Mouse (Mus musculus): ENCODE data around the gene Lin7a.

Lin7a gene

DNA sequence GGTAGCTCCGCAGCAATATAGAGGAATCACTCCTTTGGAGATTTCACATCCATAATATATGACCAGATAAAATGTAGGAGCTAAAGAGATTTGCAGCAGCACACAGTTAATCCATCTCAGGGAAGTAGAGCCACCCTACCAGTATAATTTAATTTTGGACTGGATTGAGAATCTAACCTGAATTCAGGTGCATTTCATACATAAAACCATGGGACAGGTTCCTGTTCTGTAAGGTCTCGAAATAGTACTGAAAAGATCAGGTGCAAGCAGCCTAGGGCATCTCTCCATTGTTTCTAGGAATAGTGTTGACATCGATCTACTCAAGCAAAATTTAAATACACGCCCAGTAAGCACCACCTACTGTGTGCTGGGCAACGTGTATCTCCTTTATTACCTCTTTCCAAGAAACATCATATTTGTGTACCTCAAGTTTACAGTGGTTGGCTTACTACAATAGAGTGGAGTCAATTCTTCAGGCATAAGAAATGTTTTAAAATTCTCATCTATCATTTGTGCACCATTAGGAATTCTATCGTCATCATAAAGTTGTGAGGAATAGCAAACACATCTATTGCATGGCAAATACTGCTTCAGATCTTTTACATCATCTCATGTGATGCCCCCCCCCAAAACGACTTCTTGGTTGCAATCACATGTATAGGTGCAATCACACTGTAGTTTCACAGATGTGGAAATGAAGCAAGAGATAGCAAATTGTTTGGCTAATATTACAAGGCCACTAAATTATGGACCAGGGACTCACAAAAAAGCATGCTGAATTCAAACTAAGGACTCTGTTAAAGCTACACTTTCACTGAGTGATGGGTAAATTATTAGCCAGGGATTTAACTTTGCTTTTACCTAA, 20.9 kb upstream of the Lin7a start:
- no peak for DNase-seq (ENCODE audit: extremely low read depth, insufficient read length, low spot score)

DNA sequence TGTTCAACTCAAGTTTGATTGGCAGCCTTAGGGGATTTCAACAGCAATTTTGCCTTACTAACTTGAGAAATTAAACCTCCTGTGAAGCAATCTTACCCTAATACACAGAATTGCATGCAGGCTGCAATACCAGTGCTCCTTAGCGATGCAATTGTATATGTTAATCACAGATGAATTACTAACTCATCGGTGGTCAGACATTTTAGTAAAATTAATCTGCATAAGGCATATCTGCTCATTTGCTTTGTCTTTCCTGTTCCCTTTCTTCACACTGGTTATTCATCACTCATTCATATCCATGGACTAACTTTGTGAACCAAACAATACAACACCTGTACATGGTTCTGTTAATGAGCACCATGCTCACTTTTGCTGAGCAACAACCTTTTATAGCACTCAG, 20.2 kb upstream of the Lin7a start:
- DNase-seq (ENCODE audit: extremely low read depth, insufficient read length, low spot score), result no peak

DNA sequence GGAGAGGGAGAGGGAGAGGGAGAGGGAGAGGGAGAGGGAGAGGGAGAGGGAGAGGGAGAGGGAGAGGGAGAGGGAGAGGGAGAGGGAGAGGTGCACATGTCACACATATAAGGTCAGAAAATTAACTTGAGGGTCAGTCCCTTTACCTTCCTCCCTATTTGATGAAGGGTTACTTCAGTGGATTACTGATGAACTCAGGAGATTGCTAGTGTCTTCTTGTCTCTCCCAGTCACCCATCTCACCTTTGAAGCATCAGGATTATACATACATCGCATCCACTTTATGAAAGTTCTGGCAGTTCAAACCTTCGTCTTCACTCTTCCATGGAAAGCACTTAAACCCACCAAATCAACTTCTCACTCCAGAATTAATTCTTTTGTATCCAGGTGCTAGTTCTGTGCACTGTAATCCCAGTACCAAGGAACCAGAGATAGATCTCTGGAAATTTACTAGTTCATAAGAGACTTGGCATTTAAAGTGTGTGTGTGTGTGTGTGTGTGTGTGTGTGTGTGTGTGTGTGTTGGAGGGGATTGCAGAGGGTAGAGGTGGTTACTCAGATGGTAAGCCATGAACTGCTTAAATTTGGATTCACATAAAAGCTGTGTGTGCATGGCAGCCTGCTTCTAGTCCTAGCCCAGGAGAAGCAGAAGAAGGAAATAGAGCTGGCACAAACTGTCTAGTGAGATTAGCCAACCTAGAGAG, 19.5 kb upstream of the Lin7a start:
- no peak for DNase-seq (ENCODE audit: extremely low read depth, insufficient read length, low spot score)

DNA sequence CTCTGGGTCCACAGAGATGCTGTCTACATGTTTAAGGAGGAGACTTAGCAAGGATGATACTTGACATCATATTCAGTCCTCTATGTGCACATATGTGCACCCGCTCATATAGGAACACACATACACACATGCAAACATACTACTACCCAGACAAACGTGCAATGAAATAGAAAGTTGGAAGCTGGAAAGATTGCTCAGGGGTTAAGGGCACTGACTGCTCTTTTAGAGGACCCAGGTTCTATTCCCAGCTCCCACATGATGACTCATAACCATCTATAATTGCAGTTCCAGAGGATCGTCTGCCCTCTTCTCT, 19.0 kb upstream of the Lin7a start:
- DNase-seq (ENCODE audit: extremely low read depth, insufficient read length, low spot score), result no peak

- no peak for DNase-seq (ENCODE audit: extremely low read depth, insufficient read length, low spot score)
These were observed 18.1 kb upstream of the Lin7a start for GRCm38 (mm10) chr10:107253191-107253965.

GRCm38 (mm10) chr10:107254656-107255055, 16.8 kb upstream of the Lin7a start:
- no peak for DNase-seq (ENCODE audit: extremely low read depth, insufficient read length, low spot score)

DNA sequence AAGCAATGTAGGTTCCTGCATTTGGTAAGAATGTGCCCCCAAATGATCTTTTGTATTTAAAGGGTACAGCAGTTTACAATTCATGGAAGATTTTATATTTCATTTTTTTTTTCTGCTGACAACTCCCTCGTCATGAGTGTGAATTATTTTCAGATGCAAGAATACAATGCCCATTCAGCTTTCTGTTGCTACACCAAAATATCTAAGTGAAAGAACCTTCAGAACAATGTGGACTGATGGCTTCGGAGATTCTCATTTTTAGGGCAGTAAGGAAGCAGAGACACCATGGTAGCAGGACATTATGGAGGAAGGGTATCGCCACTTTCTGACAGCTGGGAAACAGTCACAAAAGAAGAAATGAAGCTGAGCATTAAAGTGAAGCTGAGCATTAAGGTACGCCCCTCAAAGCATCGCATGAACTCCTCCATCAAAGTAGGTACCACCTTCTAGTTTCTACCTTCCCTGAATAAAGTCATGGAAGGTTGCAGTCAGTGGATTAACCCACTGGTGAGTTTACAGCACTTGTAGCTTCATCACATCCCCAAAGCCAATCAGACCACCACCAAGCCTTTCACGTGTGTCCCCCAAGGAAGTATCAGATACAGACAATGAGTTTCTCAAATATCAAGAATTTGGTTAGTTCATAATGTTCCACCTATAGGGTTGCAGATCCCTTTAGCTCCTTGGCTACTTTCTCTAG, 16.0 kb upstream of the Lin7a start:
- DNase-seq (ENCODE audit: extremely low read depth, insufficient read length, low spot score), result no peak

DNA sequence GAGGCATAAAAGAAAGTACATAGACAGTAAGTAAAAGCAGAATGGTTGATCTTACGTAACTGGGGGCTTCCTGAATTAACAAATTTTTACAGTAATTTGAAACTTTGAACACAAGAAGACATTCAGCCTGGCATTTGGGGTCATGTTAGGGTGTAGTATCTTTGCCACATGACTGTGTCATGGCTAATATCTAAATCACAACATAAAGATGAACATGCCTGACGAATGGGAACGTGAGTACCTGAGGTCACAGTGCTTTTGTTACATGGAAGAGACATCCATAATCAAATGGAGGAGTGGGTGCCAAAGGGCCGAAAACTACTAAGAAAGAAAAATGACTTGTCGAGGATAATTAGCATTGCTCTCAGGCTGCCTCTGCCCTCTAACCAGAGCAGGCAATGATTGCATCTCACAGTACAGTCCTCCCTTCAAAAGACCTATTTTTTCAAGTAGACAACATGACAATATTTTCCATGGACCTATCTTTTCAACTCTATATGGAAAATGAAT, 15.0 kb upstream of the Lin7a start:
- no peak for DNase-seq (ENCODE audit: extremely low read depth, insufficient read length, low spot score)

DNA sequence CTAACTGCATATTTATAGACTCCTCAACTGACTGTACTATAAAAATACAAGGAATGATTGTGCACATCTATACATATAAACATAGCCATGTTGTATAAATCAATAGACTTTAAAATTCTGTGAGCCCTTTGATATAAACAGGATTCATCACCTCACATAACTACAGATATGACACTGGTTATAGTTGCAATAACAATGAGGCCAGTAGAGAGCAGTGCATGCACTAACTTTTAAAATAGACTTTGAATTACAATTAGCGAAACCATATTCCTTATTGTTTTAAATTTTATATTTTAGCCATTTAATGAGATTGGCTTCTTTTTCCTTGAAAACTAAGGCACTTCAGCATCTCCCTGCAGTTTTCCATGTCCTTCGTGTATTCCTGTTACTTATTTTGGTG, 11.1 kb upstream of the Lin7a start:
- DNase-seq (ENCODE audit: extremely low read depth, insufficient read length, low spot score), result no peak

DNA sequence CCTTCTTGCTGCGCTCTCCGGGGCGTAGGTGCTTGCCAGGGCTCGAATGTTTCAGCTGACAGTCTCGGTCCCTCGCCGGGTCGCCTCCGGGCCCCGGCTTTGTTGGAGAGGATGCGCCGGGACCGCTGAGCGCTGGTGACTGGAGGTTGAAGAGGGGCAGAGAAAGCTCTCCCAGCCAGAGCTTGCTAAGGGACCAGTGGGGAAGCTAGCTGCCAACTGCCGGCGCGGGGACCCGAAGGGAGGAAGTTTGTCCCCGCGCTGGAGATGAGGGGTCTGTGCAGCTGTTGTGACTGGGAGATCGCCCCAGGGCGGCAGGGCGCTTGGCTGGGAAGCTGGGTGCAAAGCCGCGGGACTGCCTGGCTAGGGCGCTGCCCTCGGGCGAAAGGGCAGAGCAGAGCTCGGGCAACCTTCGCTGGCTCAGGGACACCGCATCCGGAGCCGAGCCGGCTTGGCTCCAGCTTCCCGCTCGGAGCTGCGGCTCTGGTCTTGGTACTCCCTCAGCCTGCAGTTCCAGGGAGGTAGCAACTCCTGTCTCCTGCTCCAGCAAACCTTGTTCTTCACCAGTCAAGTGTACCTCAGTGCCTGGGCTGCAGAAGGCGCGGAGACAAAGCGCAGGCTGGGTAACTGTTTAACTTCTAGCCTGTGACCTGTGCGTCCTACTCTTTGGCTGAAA, 781 bp downstream of the Lin7a start:
- peak; percentile 6 for DNase-seq (ENCODE audit: extremely low read depth, insufficient read length, low spot score)

DNA sequence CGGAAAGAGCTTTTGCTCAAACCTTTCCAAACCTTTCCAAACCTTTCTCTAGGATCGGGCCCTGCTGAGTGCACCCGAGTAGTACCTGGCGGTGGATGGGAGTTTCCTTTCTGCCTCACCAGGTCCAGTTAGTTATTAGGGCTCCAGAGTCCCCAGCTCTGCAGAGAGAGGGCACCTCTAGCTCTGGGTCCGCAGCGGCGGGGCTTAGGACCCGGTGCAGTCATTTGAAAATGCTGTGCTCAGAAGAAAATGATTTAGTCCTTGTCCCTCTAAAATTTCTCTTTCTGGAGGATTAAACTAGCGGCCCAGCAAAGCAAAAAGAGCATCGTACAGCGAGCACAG, 1.3 kb downstream of the Lin7a start:
- DNase-seq (ENCODE audit: extremely low read depth, insufficient read length, low spot score), result no peak

DNA sequence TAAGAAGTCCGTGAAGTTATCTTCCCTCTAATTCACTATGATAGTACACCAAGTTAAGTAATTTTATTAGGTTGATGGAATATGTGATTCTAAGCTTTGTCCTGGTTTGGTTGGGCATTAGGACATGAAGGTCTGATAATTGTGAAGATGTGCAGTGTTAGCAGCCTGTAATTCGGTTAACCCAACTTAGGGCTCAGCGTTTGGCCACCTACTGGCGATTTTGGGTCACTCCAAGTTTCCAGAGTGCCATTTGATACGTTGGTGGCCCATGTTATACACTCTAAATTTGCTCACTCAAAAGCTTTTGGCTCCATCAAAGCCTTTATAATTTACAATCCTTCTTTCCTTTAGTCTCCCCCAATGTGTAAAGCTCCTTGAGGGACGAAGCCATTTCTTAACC, 2.4 kb downstream of the Lin7a start:
- DNase-seq (ENCODE audit: extremely low read depth, insufficient read length, low spot score), result no peak

- DNase-seq (ENCODE audit: extremely low read depth, insufficient read length, low spot score), result no peak
These were observed 3.3 kb downstream of the Lin7a start for GRCm38 (mm10) chr10:107274785-107275184.

GRCm38 (mm10) chr10:107276647-107277046, 5.2 kb downstream of the Lin7a start:
- no peak for DNase-seq (ENCODE audit: extremely low read depth, insufficient read length, low spot score)

DNA sequence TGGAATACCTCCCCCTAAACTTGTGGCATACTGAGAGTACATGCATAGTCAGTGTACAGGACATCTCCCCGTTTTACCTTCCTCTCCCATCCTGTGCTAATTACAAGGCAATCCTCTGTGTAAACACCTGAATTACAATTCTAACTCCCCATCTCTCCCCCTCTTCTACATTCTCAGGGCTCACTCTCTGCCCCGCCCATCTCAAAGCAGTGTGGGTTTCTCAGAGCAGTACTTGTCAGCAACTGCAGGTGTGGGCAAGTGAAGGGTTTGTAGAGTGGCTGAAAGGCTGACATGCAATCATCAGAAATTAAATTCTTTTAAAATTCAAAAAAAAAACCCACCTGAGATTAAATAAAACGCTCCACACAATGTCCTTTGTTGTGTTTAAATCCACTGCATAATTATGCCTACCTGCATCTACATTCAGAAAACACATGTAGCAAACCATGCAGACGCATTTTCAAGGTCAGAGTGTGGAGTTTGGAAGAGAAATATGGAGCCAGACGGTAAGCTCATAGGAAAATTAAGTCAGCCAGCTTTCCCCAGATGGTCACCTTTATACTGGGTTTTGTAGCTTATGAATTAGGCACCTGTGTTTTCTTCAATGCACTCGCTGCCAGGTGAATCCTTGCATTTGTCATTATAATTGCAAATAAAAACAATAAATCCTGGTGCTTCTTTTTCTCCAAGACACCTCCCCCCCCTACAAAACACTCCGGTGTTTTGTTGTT, 22.6 kb downstream of the Lin7a start:
- DNase-seq (ENCODE audit: extremely low read depth, insufficient read length, low spot score), result no peak

GRCm38 (mm10) chr10:107300587-107301248, 29.2 kb downstream of the Lin7a start:
- no peak for DNase-seq (ENCODE audit: extremely low read depth, insufficient read length, low spot score)

- no peak for DNase-seq (ENCODE audit: extremely low read depth, insufficient read length, low spot score)
These were observed 39.5 kb downstream of the Lin7a start for GRCm38 (mm10) chr10:107310964-107311490.

- no peak for DNase-seq (ENCODE audit: extremely low read depth, insufficient read length, low spot score)
These were observed 41.1 kb downstream of the Lin7a start for GRCm38 (mm10) chr10:107312609-107313008.

- no peak for DNase-seq (ENCODE audit: extremely low read depth, insufficient read length, low spot score)
These were observed 41.9 kb downstream of the Lin7a start for GRCm38 (mm10) chr10:107313395-107313794.
